Mouse (Mus musculus) CH12.LX (cell line): Measurements from ENCODE around the gene Zic4. TPM values are rescaled to one million over a fixed set of nuclear protein-coding genes. Genes with fewer than 3 reads are reported as not detected.

ENCODE experiments used
- DNase-seq: peaks from one replicate; pipeline ENCODE4 v3.0.0-alpha.2; 2013; ENCODE audit errors: extremely low read depth
- H3K27ac ChIP-seq: 2 replicates; pipeline ENCODE4 v1.5.1; 2012; ENCODE audit warnings: low read depth, mild to moderate bottlenecking, control low read depth, moderate library complexity; ENCODE audit not compliant: insufficient read depth
- H3K27me3 ChIP-seq: replicated peaks from 2 replicates; pipeline ENCODE3; 2012; ENCODE audit warnings: inconsistent platforms
- H3K36me3 ChIP-seq, 2 experiments: replicated peaks in 1 of 2; 2 replicates each; pipeline versions ENCODE3 to v1.6.1; 2012; ENCODE audit warnings: inconsistent platforms in 1 of 2, low read length in 1 of 2, mild to moderate bottlenecking in 1 of 2, mixed read lengths in 1 of 2, moderate library complexity in 1 of 2; ENCODE audit not compliant: control insufficient read depth in 1 of 2, insufficient read depth in 1 of 2
- H3K4me1 ChIP-seq, 2 experiments: 2 replicates each; pipeline ENCODE4 v1.6.1; 2012; ENCODE audit warnings: inconsistent platforms in 1 of 2, moderate library complexity in 1 of 2; ENCODE audit not compliant: insufficient read depth in 2 of 2, control insufficient read depth in 1 of 2
- H3K4me2 ChIP-seq: 2 replicates; pipeline ENCODE4 v1.6.1; 2012; ENCODE audit warnings: low read depth, mild to moderate bottlenecking, control low read depth; ENCODE audit not compliant: poor library complexity, insufficient read depth, severe bottlenecking
- H3K4me3 ChIP-seq, 3 experiments: fragments of 150-350 bp in 1 of 3; sonication (generic) in 1 of 3; replicated peaks in 1 of 3; 2 replicates each; pipeline versions ENCODE3 to v1.5.1; 2011 to 2012; ENCODE audit warnings: low read depth in 2 of 3, low read length in 2 of 3, mild to moderate bottlenecking in 2 of 3, moderate library complexity in 2 of 3, control low read depth in 1 of 3, improper control_type of control experiment in 1 of 3, inconsistent platforms in 1 of 3, mixed read lengths in 1 of 3; ENCODE audit not compliant: poor library complexity in 1 of 3
- H3K79me2 ChIP-seq: replicated peaks from 2 replicates; pipeline ENCODE4 v1.6.1; 2012; ENCODE audit warnings: mild to moderate bottlenecking, moderate library complexity; ENCODE audit not compliant: control insufficient read depth, poor library complexity, insufficient read depth, severe bottlenecking; ENCODE audit errors: extremely low read depth
- H3K9ac ChIP-seq: 2 replicates; pipeline ENCODE4 v1.6.1; 2012; ENCODE audit warnings: low read depth, mild to moderate bottlenecking, control low read depth, moderate library complexity; ENCODE audit not compliant: insufficient read depth
- H3K9me3 ChIP-seq: replicated peaks from 2 replicates; pipeline ENCODE3; 2012; ENCODE audit warnings: low read length, inconsistent platforms, mixed read lengths
- CHD1 ChIP-seq: IDR thresholded peaks from 2 replicates; pipeline ENCODE4 v1.6.1; 2012; ENCODE audit warnings: low read depth, low read length, improper control_type of control experiment, inconsistent platforms
- CHD2 ChIP-seq: IDR thresholded peaks from 2 replicates; pipeline ENCODE4 v1.6.1; 2011; ENCODE audit warnings: low read length, improper control_type of control experiment
- EP300 ChIP-seq: IDR thresholded peaks from 2 replicates; pipeline ENCODE4 v1.6.1; 2011; ENCODE audit warnings: low read length, improper control_type of control experiment
- HCFC1 ChIP-seq: IDR thresholded peaks from 2 replicates; pipeline ENCODE4 v1.6.1; 2012; ENCODE audit warnings: low read depth, mild to moderate bottlenecking, inconsistent platforms, low read length, improper control_type of control experiment
- KAT2A ChIP-seq: IDR thresholded peaks from 2 replicates; pipeline ENCODE4 v1.6.1; 2012; ENCODE audit warnings: low read length, improper control_type of control experiment, inconsistent platforms; ENCODE audit not compliant: insufficient replicate concordance
- MAX ChIP-seq: IDR thresholded peaks from 2 replicates; pipeline ENCODE4 v1.6.1; 2011; ENCODE audit warnings: low read length, improper control_type of control experiment
- MAZ ChIP-seq: IDR thresholded peaks from 2 replicates; pipeline ENCODE4 v1.6.1; 2012; ENCODE audit warnings: low read depth, mild to moderate bottlenecking, inconsistent platforms, low read length, improper control_type of control experiment, moderate library complexity
- MXI1 ChIP-seq: IDR thresholded peaks from 2 replicates; pipeline ENCODE4 v1.6.1; 2011; ENCODE audit warnings: mild to moderate bottlenecking, low read depth, low read length, improper control_type of control experiment
- MYC ChIP-seq: IDR thresholded peaks from 2 replicates; pipeline ENCODE4 v1.6.1; 2011; ENCODE audit warnings: low read depth, mild to moderate bottlenecking, improper control_type of control experiment, low read length
- NRF1 ChIP-seq: IDR thresholded peaks from 2 replicates; pipeline ENCODE4 v1.6.1; 2014; ENCODE audit warnings: low read depth, mild to moderate bottlenecking, inconsistent platforms, low read length, improper control_type of control experiment, moderate library complexity
- POLR2A ChIP-seq: IDR thresholded peaks from 2 replicates; pipeline ENCODE4 v1.6.1; 2011; ENCODE audit warnings: low read depth, mild to moderate bottlenecking, improper control_type of control experiment, low read length
- RAD21 ChIP-seq: IDR thresholded peaks from 2 replicates; pipeline ENCODE4 v1.6.1; 2011; ENCODE audit warnings: low read depth, mild to moderate bottlenecking, low read length, improper control_type of control experiment, moderate library complexity
- SMC3 ChIP-seq: IDR thresholded peaks from 2 replicates; pipeline ENCODE4 v1.6.1; 2011; ENCODE audit warnings: low read depth, low read length, improper control_type of control experiment
- TBP ChIP-seq: conservative IDR thresholded peaks from 2 replicates; pipeline ENCODE4 v1.6.1; 2011; ENCODE audit warnings: low read depth, low read length, improper control_type of control experiment
- UBTF ChIP-seq: IDR thresholded peaks from 2 replicates; pipeline ENCODE4 v1.6.1; 2012; ENCODE audit warnings: low read depth, mild to moderate bottlenecking, inconsistent platforms, low read length, improper control_type of control experiment, moderate library complexity
- ZC3H11A ChIP-seq: IDR thresholded peaks from 2 replicates; pipeline ENCODE4 v1.6.1; 2012; ENCODE audit warnings: low read depth, mild to moderate bottlenecking, inconsistent platforms, low read length, improper control_type of control experiment
- dilution Hi-C: fragments of 300-500 bp; cut with MboI; formaldehyde crosslinking; loops from 2 replicates; pipeline ENCODE4 v1.14.3; 2020; ENCODE audit warnings: low sequenced_read_pairs; ENCODE audit not compliant: extremely low pct_unique_long_range_greater_than_20kb, extremely low pct_ligation_motif_present
- in situ Hi-C: fragments of 300-500 bp; cut with MboI; formaldehyde crosslinking; loops from 3 replicates; pipeline ENCODE4 v1.14.3; 2019; ENCODE audit warnings: low sequenced_read_pairs, low pct_ligation_motif_present, low pct_unique_long_range_greater_than_20kb, mixed read lengths
- polyA plus RNA-seq: library from polyadenylated mRNA; unstranded; fragments of >175 nt; gene quantifications from 2 replicates; pipeline ENCODE4 v1.2.1, GENCODE M21; 2012; ENCODE audit warnings: low read depth; ENCODE audit not compliant: insufficient read length
- total RNA-seq, 2 experiments: library from RNA; depleted of rRNA; stranded (reverse); fragments of 300-350 nt in 1 of 2; fragments of >200 nt in 1 of 2; gene quantifications; 2 replicates each; pipeline ENCODE4 v1.2.3; 2012 to 2014

Zic4 gene
- total and polyA plus RNA-seq, 3 experiments: not detected

DNA sequence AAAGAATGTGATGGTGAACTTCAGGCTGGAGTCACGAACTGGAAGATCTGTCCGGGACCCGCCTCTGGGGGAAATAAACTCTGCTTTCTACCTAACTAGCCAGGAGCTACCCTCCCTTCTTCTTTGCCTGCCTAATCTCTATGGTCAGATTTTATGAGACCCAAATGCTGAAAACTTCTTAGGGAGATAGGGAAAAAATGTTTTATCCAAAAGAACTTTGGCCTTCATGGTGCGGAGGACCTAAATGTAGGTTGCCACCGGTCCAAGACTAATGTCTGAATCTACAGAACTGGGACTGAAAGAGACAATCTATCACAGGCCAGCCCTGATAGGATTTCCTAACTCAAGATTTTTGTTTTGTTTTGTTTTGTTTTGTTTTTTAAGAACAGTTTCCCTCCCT is 10.9 kb upstream of the Zic4 start:
- in situ Hi-C loops: no loop called here

GRCm38 (mm10) chr9:91351961-91352411 is 10.2 kb upstream of the Zic4 start:
- Histone ChIP-seq H3K4me3 (no peak overlapping the region), H3K27me3 (no peaks in the 10 kb centered on the region), H3K4me2 (no peak overlapping the region), H3K9ac (no peak overlapping the region), H3K79me2 (no peaks in the 10 kb centered on the region), H3K27ac (no peak overlapping the region), H3K36me3 (no peaks in the 10 kb centered on the region), H3K9me3 (peaks cover 43% of the 10 kb centered on the region), H3K4me1 (no peaks in the 10 kb centered on the region)
- no peak for DNase-seq
- dilution Hi-C loops: no loop called here
- no peak for TF ChIP-seq UBTF
- TF ChIP-seq TBP: no peak
- no peak for TF ChIP-seq ZC3H11A
- TF ChIP-seq MXI1: no peak
- TF ChIP-seq NRF1: no peak
- no peak for TF ChIP-seq MAZ
- TF ChIP-seq CHD2: no peak
- in situ Hi-C loops: no loop called here

More for the DNA sequence above, 10.9 kb upstream of the Zic4 start:
- no peak for DNase-seq
- Histone ChIP-seq H3K79me2 (no peaks in the 10 kb centered on the region), H3K36me3 (no peaks in the 10 kb centered on the region), H3K9me3 (peaks cover 43% of the 10 kb centered on the region), H3K4me3 (no peak overlapping the region), H3K27me3 (no peaks in the 10 kb centered on the region), H3K9ac (no peak overlapping the region), H3K4me1 (no peaks in the 10 kb centered on the region), H3K27ac (no peak overlapping the region), H3K4me2 (no peak overlapping the region)
- dilution Hi-C loops: no loop called here
- no peak for TF ChIP-seq TBP
- TF ChIP-seq HCFC1: no peak
- TF ChIP-seq CHD2: no peak
- no peak for TF ChIP-seq KAT2A

DNA sequence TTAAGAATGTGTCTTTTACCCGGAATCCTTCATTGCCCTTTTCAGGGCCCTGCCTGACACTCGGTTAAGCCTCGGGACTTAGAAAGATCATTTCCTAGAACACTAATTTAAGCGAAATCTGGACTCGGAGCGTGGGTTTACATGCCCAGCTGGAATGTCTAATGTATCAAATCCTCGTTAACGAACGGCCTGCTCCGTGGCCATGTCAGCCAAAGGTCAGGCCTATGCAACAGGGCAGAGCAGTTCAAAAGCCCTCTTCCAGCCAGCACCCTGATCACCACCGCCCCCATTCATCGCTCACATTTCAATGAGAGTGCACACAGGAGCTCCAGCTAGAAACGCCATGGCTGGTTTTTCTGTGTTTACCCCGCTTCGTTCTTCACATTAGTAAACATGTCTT is 9.4 kb upstream of the Zic4 start:
- no peaks in the 10 kb centered on the region for H3K27me3 ChIP-seq
- dilution Hi-C loops (no loop called here), in situ Hi-C loops (no loop called here)
- no peaks in the 10 kb centered on the region for H3K4me1 ChIP-seq
- no peak for TF ChIP-seq POLR2A
- no peak for TF ChIP-seq NRF1
- no peak for TF ChIP-seq RAD21
- TF ChIP-seq SMC3: no peak
- TF ChIP-seq MXI1: no peak
- TF ChIP-seq MAX: no peak
- TF ChIP-seq ZC3H11A: no peak
- no peak for TF ChIP-seq CHD1
- TF ChIP-seq MYC: no peak
- no peak for TF ChIP-seq TBP
- no peak for TF ChIP-seq EP300
- H3K79me2 ChIP-seq: no peaks in the 10 kb centered on the region
- no peak overlapping the region for H3K4me3 ChIP-seq
- no peaks in the 10 kb centered on the region for H3K36me3 ChIP-seq
- H3K27ac ChIP-seq: no peak overlapping the region
- no peak overlapping the region for H3K9ac ChIP-seq
- no peak for DNase-seq
- H3K4me2 ChIP-seq: no peak overlapping the region
- peaks cover 41% of the 10 kb centered on the region for H3K9me3 ChIP-seq
